ENCODE assay signal across 22 mouse cellular contexts in the genomic region with DNA sequence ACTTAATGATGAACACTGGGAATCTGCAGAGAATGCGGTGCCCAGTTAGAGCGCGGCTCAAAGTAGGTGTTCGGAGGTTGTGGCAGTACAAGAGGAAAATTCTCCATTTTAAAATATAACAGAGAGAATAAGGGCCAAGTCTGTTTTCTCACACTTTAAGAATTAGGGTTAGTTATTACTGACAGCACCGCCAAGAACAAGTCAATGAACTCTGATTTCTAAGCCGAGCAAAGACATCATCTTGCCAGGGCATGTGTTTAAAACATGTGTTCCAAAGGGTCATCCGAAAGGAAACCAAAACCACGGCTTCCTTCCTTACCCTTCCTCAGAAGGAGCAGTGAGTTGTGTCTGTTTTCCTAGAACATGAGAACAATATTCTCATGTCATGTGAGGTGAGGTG.
A peak's percentile ranks its signal among the peaks of the same experiment; 100 is the strongest.
DNase-seq lines count a peak whose midpoint lies in the region; ATAC-seq and TF ChIP-seq lines count a peak whose summit lies in the region.
"Had no signal": no experiment of that assay in that cellular context is flagged by ENCODE, and none has a peak within 500 bp of the region (broad histone marks: within the 10 kb centered on the region; RNA-seq: fewer than 3 reads in every experiment).

No protein-coding gene starts in this region.

- no peak overlapping the region for H3K4me2 ChIP-seq in kidney, embryonic 14.5 days (replicated peaks; ENCODE audit: low read depth, low read length)
- H3K4me2 ChIP-seq in liver, embryonic 11.5 days, result no peak overlapping the region
- no peak overlapping the region for H3K4me2 ChIP-seq in embryonic facial prominence, embryonic 13.5 days
- H3K4me2 ChIP-seq in limb, embryonic 14.5 days (replicated peaks; ENCODE audit: low read depth, low read length, severe bottlenecking), result 0 out of 2 replicates have a peak overlapping the region, but pooled peaks have one; percentile 13
- H3K4me2 ChIP-seq: forebrain, embryonic 13.5 days; heart, embryonic 13.5 days; hindbrain, embryonic 15.5 days had no signal

- H3K79me2 ChIP-seq in liver, adult 2 months (ENCODE audit: control insufficient read depth, insufficient read depth, low read length), result no peaks in the 10 kb centered on the region; the same call in 1 of the 2 replicates

- no peak overlapping the region for H3K9ac ChIP-seq in kidney, embryonic 14.5 days (ENCODE audit: low read depth, low read length)
- H3K9ac ChIP-seq in liver, adult 2 months (ENCODE audit: low read depth, low read length), result no peak overlapping the region
- no peak overlapping the region for H3K9ac ChIP-seq in liver, embryonic 11.5 days (ENCODE audit: low read depth, low read length)
- H3K9ac ChIP-seq in embryonic facial prominence, embryonic 13.5 days, result no peak overlapping the region
- no peak overlapping the region for H3K9ac ChIP-seq in limb, embryonic 14.5 days (ENCODE audit: low read depth, low read length, severe bottlenecking)
- H3K9ac ChIP-seq: forebrain, embryonic 13.5 days; forebrain, postnatal 0 days; heart, embryonic 13.5 days; hindbrain, embryonic 15.5 days had no signal

- no peak for ATAC-seq in kidney, embryonic 14.5 days (ENCODE audit: low FRiP score, low TSS enrichment)
- no peak for ATAC-seq in liver, embryonic 11.5 days (replicated peaks; ENCODE audit: low FRiP score)
- no peak for ATAC-seq in embryonic facial prominence, embryonic 13.5 days (ENCODE audit: insufficient number of reproducible peaks, insufficient read depth, low FRiP score, low TSS enrichment, low read depth)
- ATAC-seq in limb, embryonic 14.5 days (ENCODE audit: low FRiP score, low read depth), result no peak
- ATAC-seq: CD4-positive, CD25-positive, alpha-beta regulatory T cell, adult 4 months; forebrain, embryonic 13.5 days; forebrain, postnatal 0 days had no signal

- no peak for TF ChIP-seq POLR2A in liver, adult 2 months (IDR thresholded peaks at IDR 0.05; ENCODE audit: extremely low read depth, insufficient read depth, low read length)
- TF ChIP-seq POLR2A in limb, embryonic 14.5 days (IDR thresholded peaks at IDR 0.05; ENCODE audit: borderline replicate concordance, extremely low read depth, insufficient read depth, insufficient read length), result no peak

- no peak for TF ChIP-seq CTCF in liver, adult 2 months (IDR thresholded peaks at IDR 0.05; ENCODE audit: low read depth, low read length)

- no peaks in the 10 kb centered on the region for H3K36me3 ChIP-seq in kidney, embryonic 14.5 days (ENCODE audit: control insufficient read depth, insufficient read depth, low read length)
- no peaks in the 10 kb centered on the region for H3K36me3 ChIP-seq in liver, adult 2 months (ENCODE audit: control insufficient read depth, insufficient read depth, low read length)
- no peaks in the 10 kb centered on the region for H3K36me3 ChIP-seq in liver, embryonic 11.5 days (ENCODE audit: control insufficient read depth, insufficient read depth, low read length)
- H3K36me3 ChIP-seq in embryonic facial prominence, embryonic 13.5 days, result 0 out of 2 replicates have a peak, but pooled peaks cover 4% of the 10 kb centered on the region
- H3K36me3 ChIP-seq in limb, embryonic 14.5 days (ENCODE audit: control insufficient read depth, insufficient read depth, low read length), result no peaks in the 10 kb centered on the region; the same call in 1 of the 2 replicates
- H3K36me3 ChIP-seq: heart, embryonic 13.5 days; hindbrain, embryonic 15.5 days had no signal

- no peak overlapping the region for H3K4me3 ChIP-seq in kidney, embryonic 14.5 days (ENCODE audit: low read length)
- H3K4me3 ChIP-seq in liver, adult 2 months (ENCODE audit: insufficient read depth, low read depth, low read length), result no peak overlapping the region
- no peak overlapping the region for H3K4me3 ChIP-seq in liver, embryonic 11.5 days (ENCODE audit: low read depth, low read length)
- no peak overlapping the region for H3K4me3 ChIP-seq in embryonic facial prominence, embryonic 13.5 days
- no peak overlapping the region for H3K4me3 ChIP-seq in limb, embryonic 14.5 days (replicated peaks; ENCODE audit: low read length)
- H3K4me3 ChIP-seq: forebrain, embryonic 13.5 days; heart, embryonic 13.5 days; hindbrain, embryonic 15.5 days had no signal

- peaks cover 5% of the 10 kb centered on the region for H3K4me1 ChIP-seq in kidney, embryonic 14.5 days (ENCODE audit: control insufficient read depth, insufficient read depth, low read length)
- H3K4me1 ChIP-seq in liver, adult 2 months (ENCODE audit: control insufficient read depth, insufficient read depth, low read length), result no peaks in the 10 kb centered on the region
- H3K4me1 ChIP-seq in liver, embryonic 11.5 days (replicated peaks; ENCODE audit: control insufficient read depth, insufficient read depth, low read length), result peaks cover 5% of the 10 kb centered on the region
- peaks cover 32% of the 10 kb centered on the region for H3K4me1 ChIP-seq in embryonic facial prominence, embryonic 13.5 days
- H3K4me1 ChIP-seq in limb, embryonic 14.5 days (ENCODE audit: control insufficient read depth, insufficient read depth, low read length), result peaks cover 22% of the 10 kb centered on the region

- H3K27me3 ChIP-seq in kidney, embryonic 14.5 days (ENCODE audit: control insufficient read depth, insufficient read depth, low read length), result no peaks in the 10 kb centered on the region; the same call in 1 of the 2 replicates
- H3K27me3 ChIP-seq in liver, adult 2 months (ENCODE audit: control insufficient read depth, insufficient read depth, low read length), result no peaks in the 10 kb centered on the region
- no peaks in the 10 kb centered on the region for H3K27me3 ChIP-seq in liver, embryonic 11.5 days (replicated peaks; ENCODE audit: control insufficient read depth, insufficient read depth, low read length)
- H3K27me3 ChIP-seq in embryonic facial prominence, embryonic 13.5 days, result peaks cover 29% of the 10 kb centered on the region
- peaks cover 6% of the 10 kb centered on the region; the same call in 1 of the 2 replicates for H3K27me3 ChIP-seq in limb, embryonic 14.5 days (ENCODE audit: control insufficient read depth, insufficient read depth, low read length)
- H3K27me3 ChIP-seq: heart, embryonic 13.5 days; hindbrain, embryonic 15.5 days had no signal

- H3K27ac ChIP-seq in kidney, embryonic 14.5 days (ENCODE audit: low read depth, low read length), result no peak overlapping the region
- no peak overlapping the region for H3K27ac ChIP-seq in liver, adult 2 months (replicated peaks; ENCODE audit: insufficient read depth, low read depth, low read length)
- no peak overlapping the region for H3K27ac ChIP-seq in liver, embryonic 11.5 days (ENCODE audit: low read depth, low read length)
- peak overlapping the region; percentile 39; the same call in 1 of the 2 replicates for H3K27ac ChIP-seq in embryonic facial prominence, embryonic 13.5 days
- H3K27ac ChIP-seq in limb, embryonic 14.5 days (replicated peaks; ENCODE audit: low read depth, low read length), result no peak overlapping the region
- H3K27ac ChIP-seq: forebrain, embryonic 13.5 days; heart, embryonic 13.5 days; hindbrain, embryonic 15.5 days had no signal

- peak; percentile 42 to 62 for DNase-seq in kidney, adult 8-10 months
- peak; percentile 59 for DNase-seq in liver, adult 2 months (ENCODE audit: extremely low read depth, low read depth, low spot score)
- no peak for DNase-seq in liver, embryonic 11.5 days (ENCODE audit: low spot score)
- no peak for DNase-seq in limb, embryonic 14.5 days (ENCODE audit: low spot score)
- no peak for DNase-seq in adrenal gland, postnatal 36 days
- DNase-seq in right cerebral cortex, postnatal 36 days (ENCODE audit: low spot score in 2 of 2), result no peak
- DNase-seq: adrenal gland, postnatal 14 days; B cell, adult 2 months; cerebellum, adult 18-20 months; cerebellum, adult 9-11 months; cerebellum, postnatal 36 days; forebrain, postnatal 0 days; gastrocnemius, postnatal 36 days; heart, adult 11 months; heart, postnatal 36 days had no signal

- no peaks in the 10 kb centered on the region for H3K9me3 ChIP-seq in kidney, embryonic 14.5 days (ENCODE audit: control insufficient read depth, low read length)
- H3K9me3 ChIP-seq in liver, embryonic 11.5 days (ENCODE audit: control insufficient read depth, low read length), result no peaks in the 10 kb centered on the region
- H3K9me3 ChIP-seq in embryonic facial prominence, embryonic 13.5 days, result no peaks in the 10 kb centered on the region
- no peaks in the 10 kb centered on the region for H3K9me3 ChIP-seq in limb, embryonic 14.5 days (ENCODE audit: control insufficient read depth, low read length)
- H3K9me3 ChIP-seq: forebrain, embryonic 13.5 days; G1E; heart, embryonic 13.5 days; hindbrain, embryonic 15.5 days had no signal

- 84% methylated on average over 8 of the region's 8 CpGs for WGBS in kidney, embryonic 14.5 days
- 75% methylated on average over 8 of the region's 8 CpGs for WGBS in liver, adult 2 months
- WGBS in liver, embryonic 11.5 days, result 84% methylated on average over 8 of the region's 8 CpGs
- WGBS in embryonic facial prominence, embryonic 13.5 days, result 69% methylated on average over 8 of the region's 8 CpGs
- WGBS in limb, embryonic 14.5 days, result 43% methylated on average over 8 of the region's 8 CpGs

Comparison
In these comparisons a context has a peak if more than half of its experiments do, and no peak if none do; other contexts are left out.
1. DNase-seq: peak in kidney, adult 8-10 months (2 of 2) and liver, adult 2 months (single experiment); none in liver, embryonic 11.5 days (single experiment), limb, embryonic 14.5 days (single experiment), adrenal gland, postnatal 36 days (0 of 2) and right cerebral cortex, postnatal 36 days (0 of 2).